Mouse (Mus musculus) cerebellum, adult 2 months (tissue): ENCODE results near the gene Kcne4.

Source experiments
- CTCF ChIP-seq: fragments of 200-500 bp; IDR thresholded peaks from 2 replicates; pipeline ENCODE4 v1.5.1; 2011; ENCODE audit warnings: low read depth, mild to moderate bottlenecking, control low read depth, low read length, moderate library complexity, borderline replicate concordance; ENCODE audit not compliant: insufficient read depth
- POLR2A ChIP-seq: fragments of 200-500 bp; IDR thresholded peaks from 2 replicates; pipeline ENCODE4 v1.6.1; 2011; ENCODE audit warnings: low read length, control low read depth, borderline replicate concordance; ENCODE audit not compliant: insufficient read depth

- TF ChIP-seq POLR2A, result no peak
- TF ChIP-seq CTCF, result no peak
Observed at GRCm38 (mm10) chr1:78821733-78822430, 5.3 kb downstream of the Kcne4 start.
